Mouse (Mus musculus): ENCODE results near the gene Dgkd. TPM values are rescaled to one million over a fixed set of nuclear protein-coding genes. Genes with fewer than 3 reads are reported as not detected.

Gene Dgkd
- polyA plus RNA-seq, 1 experiment from 2014 or later: 40.4 TPM

DNA sequence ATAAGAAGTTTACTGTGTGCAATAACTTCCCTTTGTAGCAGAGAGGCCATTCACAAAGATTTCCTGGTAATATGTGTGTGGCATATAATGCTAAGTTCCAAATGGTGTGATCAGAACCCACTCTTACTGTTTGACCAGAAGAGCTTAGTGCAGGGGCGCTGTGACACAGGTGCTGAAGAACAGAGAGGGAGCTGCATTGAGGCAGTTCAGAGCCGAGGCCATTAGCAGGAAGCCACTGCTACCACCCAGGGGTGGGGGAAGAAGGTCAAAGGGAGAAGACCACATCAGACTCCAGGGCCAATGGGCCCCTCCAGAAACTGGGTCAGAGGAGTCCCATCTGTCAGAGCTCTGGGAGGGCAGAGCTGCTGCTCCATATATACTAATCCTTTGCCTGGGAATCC lies 1.8 kb downstream of the Dgkd start:
- peak overlapping the region; percentile 95 for H3K4me2 ChIP-seq (ENCODE audit: low read length)
- peaks cover 22% of the 10 kb centered on the region for H3K4me1 ChIP-seq (ENCODE audit: control insufficient read depth, insufficient read depth, low read depth, low read length)
- 32% methylated on average over 2 of the region's 2 CpGs for WGBS
- peak overlapping the region; percentile 71 for H3K4me3 ChIP-seq (ENCODE audit: low read length)
- no peaks in the 10 kb centered on the region for H3K9me3 ChIP-seq (ENCODE audit: control insufficient read depth, low read length)
- ATAC-seq: no peak
- no peak overlapping the region for H3K27ac ChIP-seq (ENCODE audit: low read depth, low read length)
- no peaks in the 10 kb centered on the region for H3K27me3 ChIP-seq (replicated peaks; ENCODE audit: control insufficient read depth, insufficient read depth, low read length)
- H3K9ac ChIP-seq (ENCODE audit: low read depth, low read length): peak overlapping the region; percentile 36; the same call in 1 of the 2 replicates
- no peaks in the 10 kb centered on the region for H3K36me3 ChIP-seq (ENCODE audit: control insufficient read depth, insufficient read depth, low read length)

DNA sequence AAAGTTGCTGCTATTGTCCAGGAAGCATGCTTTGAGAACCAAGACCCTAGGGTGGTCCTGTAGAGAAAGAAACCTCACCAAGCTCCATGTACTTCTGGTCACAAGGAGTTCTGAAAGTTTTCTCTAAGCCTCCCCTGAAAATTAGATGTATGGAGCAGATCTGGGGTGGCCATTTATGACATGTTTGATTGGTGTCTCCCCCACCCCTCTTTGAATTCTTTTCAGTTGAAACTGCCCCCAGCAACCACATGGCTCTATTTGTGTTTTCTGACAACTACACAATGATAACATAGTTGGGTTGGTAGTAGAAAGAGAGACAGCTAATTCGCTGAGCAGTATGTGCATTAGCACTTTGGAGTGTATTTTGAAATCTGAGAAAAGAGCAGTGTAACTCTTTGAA lies 2.4 kb downstream of the Dgkd start:
- no peak overlapping the region for H3K27ac ChIP-seq (ENCODE audit: low read depth, low read length)
- ATAC-seq: no peak
- no peak overlapping the region for H3K9ac ChIP-seq (ENCODE audit: low read depth, low read length)
- H3K4me3 ChIP-seq (ENCODE audit: low read length): no peak overlapping the region
- peaks cover 22% of the 10 kb centered on the region for H3K4me1 ChIP-seq (ENCODE audit: control insufficient read depth, insufficient read depth, low read depth, low read length)
- H3K36me3 ChIP-seq (ENCODE audit: control insufficient read depth, insufficient read depth, low read length): no peaks in the 10 kb centered on the region
- H3K27me3 ChIP-seq (replicated peaks; ENCODE audit: control insufficient read depth, insufficient read depth, low read length): no peaks in the 10 kb centered on the region
- no peaks in the 10 kb centered on the region for H3K9me3 ChIP-seq (ENCODE audit: control insufficient read depth, low read length)
- WGBS: 88% methylated on average over 1 of the region's 1 CpGs
- no peak overlapping the region for H3K4me2 ChIP-seq (ENCODE audit: low read length)

- H3K36me3 ChIP-seq (ENCODE audit: control insufficient read depth, insufficient read depth, low read length): no peaks in the 10 kb centered on the region
- H3K4me2 ChIP-seq (ENCODE audit: low read length): no peak overlapping the region
- H3K27ac ChIP-seq (ENCODE audit: low read depth, low read length): no peak overlapping the region
- H3K9me3 ChIP-seq (ENCODE audit: control insufficient read depth, low read length): no peaks in the 10 kb centered on the region
- no peak overlapping the region for H3K4me3 ChIP-seq (ENCODE audit: low read length)
- no peak for ATAC-seq
- no peaks in the 10 kb centered on the region for H3K27me3 ChIP-seq (replicated peaks; ENCODE audit: control insufficient read depth, insufficient read depth, low read length)
- H3K9ac ChIP-seq (ENCODE audit: low read depth, low read length): no peak overlapping the region
- H3K4me1 ChIP-seq (ENCODE audit: control insufficient read depth, insufficient read depth, low read depth, low read length): peaks cover 22% of the 10 kb centered on the region
- 75% methylated on average over 3 of the region's 3 CpGs for WGBS
These were observed 3.7 kb downstream of the Dgkd start for GRCm38 (mm10) chr1:87856823-87857222.

DNA sequence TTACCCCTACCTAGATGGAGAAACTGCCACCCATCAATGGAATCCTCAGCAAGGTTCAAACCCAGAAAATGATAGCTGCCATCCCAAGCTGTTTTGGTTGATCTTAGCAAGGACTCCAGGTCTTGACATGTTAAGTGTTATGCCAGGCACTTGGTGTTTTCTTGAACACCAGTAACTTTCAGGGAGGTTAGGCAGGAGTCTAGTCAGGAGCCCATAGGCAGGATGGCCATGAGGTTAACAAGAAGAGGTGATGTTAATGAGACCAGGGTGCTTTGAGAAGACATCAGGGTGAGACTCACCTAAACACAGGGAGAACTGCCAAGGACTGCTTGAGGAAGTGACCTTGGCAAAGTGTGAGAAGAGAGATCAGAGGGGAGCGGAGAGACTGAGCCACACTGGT lies 4.9 kb downstream of the Dgkd start:
- Histone ChIP-seq H3K27ac (ENCODE audit: low read depth, low read length) (no peak overlapping the region), H3K9me3 (ENCODE audit: control insufficient read depth, low read length) (no peaks in the 10 kb centered on the region), H3K27me3 (replicated peaks; ENCODE audit: control insufficient read depth, insufficient read depth, low read length) (no peaks in the 10 kb centered on the region), H3K36me3 (ENCODE audit: control insufficient read depth, insufficient read depth, low read length) (no peaks in the 10 kb centered on the region), H3K9ac (ENCODE audit: low read depth, low read length) (no peak overlapping the region), H3K4me3 (ENCODE audit: low read length) (no peak overlapping the region), H3K4me1 (ENCODE audit: control insufficient read depth, insufficient read depth, low read depth, low read length) (peaks cover 17% of the 10 kb centered on the region), H3K4me2 (ENCODE audit: low read length) (no peak overlapping the region)
- no peak for ATAC-seq
- 96% methylated on average over 1 of the region's 1 CpGs for WGBS

- Histone ChIP-seq H3K4me2 (ENCODE audit: low read length) (no peak overlapping the region), H3K36me3 (ENCODE audit: control insufficient read depth, insufficient read depth, low read length) (no peaks in the 10 kb centered on the region), H3K9me3 (ENCODE audit: control insufficient read depth, low read length) (no peaks in the 10 kb centered on the region), H3K9ac (ENCODE audit: low read depth, low read length) (no peak overlapping the region), H3K27me3 (replicated peaks; ENCODE audit: control insufficient read depth, insufficient read depth, low read length) (no peaks in the 10 kb centered on the region), H3K27ac (ENCODE audit: low read depth, low read length) (no peak overlapping the region), H3K4me1 (ENCODE audit: control insufficient read depth, insufficient read depth, low read depth, low read length) (peaks cover 17% of the 10 kb centered on the region), H3K4me3 (ENCODE audit: low read length) (no peak overlapping the region)
- no peak for ATAC-seq
- WGBS: 91% methylated on average over 2 of the region's 2 CpGs
These were observed 5.4 kb downstream of the Dgkd start for GRCm38 (mm10) chr1:87858529-87858928.

- no peaks in the 10 kb centered on the region for H3K27me3 ChIP-seq (replicated peaks; ENCODE audit: control insufficient read depth, insufficient read depth, low read length)
- no peak overlapping the region for H3K9ac ChIP-seq (ENCODE audit: low read depth, low read length)
- no peak for ATAC-seq
- H3K4me2 ChIP-seq (ENCODE audit: low read length): no peak overlapping the region
- no peaks in the 10 kb centered on the region for H3K9me3 ChIP-seq (ENCODE audit: control insufficient read depth, low read length)
- no peak overlapping the region for H3K27ac ChIP-seq (ENCODE audit: low read depth, low read length)
- no peaks in the 10 kb centered on the region for H3K36me3 ChIP-seq (ENCODE audit: control insufficient read depth, insufficient read depth, low read length)
- no peaks in the 10 kb centered on the region; the same call in 1 of the 2 replicates for H3K4me1 ChIP-seq (ENCODE audit: control insufficient read depth, insufficient read depth, low read depth, low read length)
- WGBS: 63% methylated on average over 3 of the region's 3 CpGs
- no peak overlapping the region for H3K4me3 ChIP-seq (ENCODE audit: low read length)
These were observed 10.5 kb downstream of the Dgkd start for GRCm38 (mm10) chr1:87863602-87864001.

DNA sequence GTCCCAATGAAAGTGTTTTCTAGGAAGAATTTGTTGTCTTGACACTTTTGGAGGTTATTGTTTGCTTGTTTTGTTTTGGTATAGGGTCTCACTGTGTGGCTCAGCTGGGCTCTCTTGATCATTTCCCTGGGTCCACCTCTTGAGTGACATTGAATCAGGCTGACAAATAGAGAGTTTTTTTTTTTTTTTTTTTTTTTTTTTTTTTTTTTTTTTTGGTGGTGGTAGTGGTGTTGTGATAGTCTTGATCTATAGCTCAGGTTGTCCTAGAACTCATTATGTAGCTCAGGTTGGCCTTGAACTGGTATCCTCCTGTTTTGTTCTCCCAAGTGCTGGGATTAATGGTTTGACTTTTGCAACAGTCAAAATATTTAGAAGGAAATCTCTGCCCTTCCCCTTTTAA lies 11.8 kb downstream of the Dgkd start:
- no peaks in the 10 kb centered on the region for H3K27me3 ChIP-seq (replicated peaks; ENCODE audit: control insufficient read depth, insufficient read depth, low read length)
- no peak overlapping the region for H3K4me2 ChIP-seq (ENCODE audit: low read length)
- ATAC-seq: no peak
- no peaks in the 10 kb centered on the region for H3K36me3 ChIP-seq (ENCODE audit: control insufficient read depth, insufficient read depth, low read length)
- H3K27ac ChIP-seq (ENCODE audit: low read depth, low read length): no peak overlapping the region
- no peak overlapping the region for H3K4me3 ChIP-seq (ENCODE audit: low read length)
- H3K9me3 ChIP-seq (ENCODE audit: control insufficient read depth, low read length): no peaks in the 10 kb centered on the region
- no peaks in the 10 kb centered on the region; the same call in 1 of the 2 replicates for H3K4me1 ChIP-seq (ENCODE audit: control insufficient read depth, insufficient read depth, low read depth, low read length)
- H3K9ac ChIP-seq (ENCODE audit: low read depth, low read length): no peak overlapping the region

DNA sequence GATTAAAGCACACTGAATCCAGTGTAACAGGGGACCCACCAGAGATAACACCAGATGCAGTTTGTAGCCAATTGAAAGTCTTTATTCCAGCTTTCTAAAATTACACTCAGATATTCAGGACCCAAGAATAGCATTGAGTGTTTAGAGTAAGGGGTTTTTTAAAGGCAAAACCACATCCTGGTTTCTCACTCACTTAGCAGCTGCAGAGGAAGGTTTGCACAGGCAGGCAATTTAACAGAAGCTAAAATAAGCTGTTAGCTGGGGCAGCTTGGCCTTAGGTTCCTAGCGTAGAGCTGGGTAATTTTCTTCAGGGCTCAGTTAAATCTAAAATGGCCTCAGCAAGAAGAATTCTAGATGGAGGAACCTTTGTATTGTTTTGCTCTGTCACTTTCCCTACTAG lies 13.6 kb downstream of the Dgkd start:
- no peak overlapping the region for H3K4me2 ChIP-seq (ENCODE audit: low read length)
- no peaks in the 10 kb centered on the region for H3K9me3 ChIP-seq (ENCODE audit: control insufficient read depth, low read length)
- WGBS: 96% methylated on average over 1 of the region's 1 CpGs
- no peaks in the 10 kb centered on the region; the same call in 1 of the 2 replicates for H3K4me1 ChIP-seq (ENCODE audit: control insufficient read depth, insufficient read depth, low read depth, low read length)
- H3K4me3 ChIP-seq (ENCODE audit: low read length): no peak overlapping the region
- no peaks in the 10 kb centered on the region for H3K36me3 ChIP-seq (ENCODE audit: control insufficient read depth, insufficient read depth, low read length)
- no peak overlapping the region for H3K9ac ChIP-seq (ENCODE audit: low read depth, low read length)
- no peak for ATAC-seq
- H3K27ac ChIP-seq (ENCODE audit: low read depth, low read length): no peak overlapping the region
- no peaks in the 10 kb centered on the region for H3K27me3 ChIP-seq (replicated peaks; ENCODE audit: control insufficient read depth, insufficient read depth, low read length)

- Histone ChIP-seq H3K9me3 (ENCODE audit: control insufficient read depth, low read length) (no peaks in the 10 kb centered on the region), H3K4me3 (ENCODE audit: low read length) (no peak overlapping the region), H3K4me2 (ENCODE audit: low read length) (no peak overlapping the region), H3K9ac (ENCODE audit: low read depth, low read length) (no peak overlapping the region), H3K27me3 (replicated peaks; ENCODE audit: control insufficient read depth, insufficient read depth, low read length) (no peaks in the 10 kb centered on the region), H3K4me1 (ENCODE audit: control insufficient read depth, insufficient read depth, low read depth, low read length) (no peaks in the 10 kb centered on the region; the same call in 1 of the 2 replicates), H3K36me3 (ENCODE audit: control insufficient read depth, insufficient read depth, low read length) (no peaks in the 10 kb centered on the region), H3K27ac (ENCODE audit: low read depth, low read length) (no peak overlapping the region)
- ATAC-seq: no peak
These were observed 18.5 kb downstream of the Dgkd start for GRCm38 (mm10) chr1:87871546-87871945.

DNA sequence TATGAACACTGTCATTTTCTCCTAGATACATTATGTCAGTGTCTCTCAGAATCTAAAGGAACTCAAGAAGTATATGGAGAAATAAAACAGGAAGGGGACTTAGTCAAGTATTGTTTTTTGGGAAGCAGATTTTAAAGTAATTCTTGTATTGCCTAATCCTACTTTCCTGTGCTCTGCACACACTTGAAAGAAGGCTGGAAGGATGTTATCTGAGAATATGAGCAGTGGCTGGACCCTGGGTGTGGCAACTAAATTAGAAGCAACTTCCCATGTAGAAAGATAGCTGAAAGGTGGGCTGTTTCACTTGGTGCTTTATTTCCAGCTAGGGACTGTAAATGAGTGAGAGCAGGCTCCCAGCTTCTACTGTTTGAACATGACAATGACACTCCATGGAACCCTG lies 20.0 kb downstream of the Dgkd start:
- Histone ChIP-seq H3K27ac (ENCODE audit: low read depth, low read length) (no peak overlapping the region), H3K4me1 (ENCODE audit: control insufficient read depth, insufficient read depth, low read depth, low read length) (peaks cover 7% of the 10 kb centered on the region), H3K4me3 (ENCODE audit: low read length) (no peak overlapping the region), H3K36me3 (ENCODE audit: control insufficient read depth, insufficient read depth, low read length) (no peaks in the 10 kb centered on the region), H3K9ac (ENCODE audit: low read depth, low read length) (no peak overlapping the region), H3K9me3 (ENCODE audit: control insufficient read depth, low read length) (no peaks in the 10 kb centered on the region), H3K27me3 (replicated peaks; ENCODE audit: control insufficient read depth, insufficient read depth, low read length) (no peaks in the 10 kb centered on the region), H3K4me2 (ENCODE audit: low read length) (no peak overlapping the region)
- ATAC-seq: no peak

Data from hindbrain, embryonic 16.5 days (tissue).